Mouse (Mus musculus): ENCODE measurements at regions not wholly inside any gene's neighbourhood (a gene's known extent, or its start where the extent isn't known, plus 50 kb on each side); places are given as distances from the start of the nearest gene placed in this dataset.

DNA sequence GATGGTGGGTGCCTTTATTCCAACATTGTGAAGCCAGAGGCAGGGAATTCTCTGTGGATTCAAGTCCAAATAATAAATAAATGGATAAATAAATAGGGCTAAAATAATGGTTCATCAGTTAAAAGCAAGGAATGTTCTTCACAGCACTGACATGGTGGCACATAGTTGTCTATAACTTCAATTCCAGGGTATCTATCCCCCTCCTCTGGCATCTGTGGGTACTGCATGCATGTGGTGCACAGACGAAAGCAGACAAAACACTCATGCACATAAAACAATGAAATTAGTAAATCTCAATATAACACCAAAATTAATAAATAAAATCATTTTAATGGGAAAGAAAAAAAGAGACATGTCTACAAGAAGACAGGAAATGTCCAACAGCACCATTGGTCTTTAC is 54.3 kb upstream of the Ppt1 start:
- DNase-seq, result peak; percentile 7
